Mouse (Mus musculus): ENCODE measurements around the gene Plekhb2. TPM values are rescaled to one million over a fixed set of nuclear protein-coding genes. Genes with fewer than 3 reads are reported as not detected.
A peak's percentile ranks its signal among the peaks of the same experiment; 100 is the strongest.

The Plekhb2 gene
- 0.05 and 0.08 TPM in 2 replicates for polyA plus RNA-seq (2012)

GRCm38 (mm10) chr1:34849745-34850342, at the start of gene Plekhb2:
Plekhb2 (plus strand) TSS chr1:34849976.
- Histone ChIP-seq H3K9me3 (ENCODE audit: control insufficient read depth, low read length) (no peaks in the 10 kb centered on the region), H3K4me1 (ENCODE audit: control insufficient read depth) (peaks cover 28% of the 10 kb centered on the region), H3K27me3 (ENCODE audit: control insufficient read depth) (no peaks in the 10 kb centered on the region), H3K36me3 (ENCODE audit: control insufficient read depth) (no peaks in the 10 kb centered on the region), H3K4me3 (replicated peaks) (peak within 1 kb of the TSS; percentile 71)
- TF ChIP-seq GATA1 (IDR thresholded peaks at IDR 0.05; ENCODE audit: low read length) (no peak), TAL1 (IDR thresholded peaks at IDR 0.05; ENCODE audit: low read length) (no peak)

GRCm38 (mm10) chr1:34801616-34802289, 48.0 kb upstream of the Plekhb2 start:
- Histone ChIP-seq H3K9me3 (ENCODE audit: control insufficient read depth, low read length) (no peaks in the 10 kb centered on the region), H3K27me3 (ENCODE audit: control insufficient read depth) (no peaks in the 10 kb centered on the region), H3K4me1 (ENCODE audit: control insufficient read depth) (peaks cover 26% of the 10 kb centered on the region), H3K4me3 (replicated peaks) (peak overlapping the region; percentile 65), H3K36me3 (ENCODE audit: control insufficient read depth) (no peaks in the 10 kb centered on the region)
- TF ChIP-seq TAL1 (IDR thresholded peaks at IDR 0.05; ENCODE audit: low read length): no peak
- TF ChIP-seq GATA1 (IDR thresholded peaks at IDR 0.05; ENCODE audit: low read length): no peak

GRCm38 (mm10) chr1:34802290-34802642, 47.5 kb upstream of the Plekhb2 start:
- H3K27me3 ChIP-seq (ENCODE audit: control insufficient read depth): no peaks in the 10 kb centered on the region
- peaks cover 26% of the 10 kb centered on the region for H3K4me1 ChIP-seq (ENCODE audit: control insufficient read depth)
- H3K9me3 ChIP-seq (ENCODE audit: control insufficient read depth, low read length): no peaks in the 10 kb centered on the region
- peak overlapping the region; percentile 65 for H3K4me3 ChIP-seq (replicated peaks)
- TF ChIP-seq GATA1 (IDR thresholded peaks at IDR 0.05; ENCODE audit: low read length): no peak
- no peaks in the 10 kb centered on the region; the same call in 1 of the 2 replicates for H3K36me3 ChIP-seq (ENCODE audit: control insufficient read depth)

- H3K36me3 ChIP-seq (ENCODE audit: control insufficient read depth): peaks cover 9% of the 10 kb centered on the region
Observed at GRCm38 (mm10) chr1:34804863-34805262, 44.9 kb upstream of the Plekhb2 start.

GRCm38 (mm10) chr1:34805931-34806520, 43.8 kb upstream of the Plekhb2 start:
- Histone ChIP-seq H3K36me3 (ENCODE audit: control insufficient read depth) (peaks cover 21% of the 10 kb centered on the region), H3K27me3 (ENCODE audit: control insufficient read depth) (no peaks in the 10 kb centered on the region), H3K4me3 (replicated peaks) (no peak overlapping the region), H3K4me1 (ENCODE audit: control insufficient read depth) (peaks cover 22% of the 10 kb centered on the region), H3K9me3 (ENCODE audit: control insufficient read depth, low read length) (no peaks in the 10 kb centered on the region)
- TF ChIP-seq GATA1 (IDR thresholded peaks at IDR 0.05; ENCODE audit: low read length) (no peak), TAL1 (IDR thresholded peaks at IDR 0.05; ENCODE audit: low read length) (no peak)

More at GRCm38 (mm10) chr1:34804863-34805262, 44.9 kb upstream of the Plekhb2 start:
- H3K4me1 ChIP-seq (ENCODE audit: control insufficient read depth): peaks cover 23% of the 10 kb centered on the region
- no peaks in the 10 kb centered on the region for H3K27me3 ChIP-seq (ENCODE audit: control insufficient read depth)
- no peak overlapping the region for H3K4me3 ChIP-seq (replicated peaks)
- no peaks in the 10 kb centered on the region for H3K9me3 ChIP-seq (ENCODE audit: control insufficient read depth, low read length)
- no peak for TF ChIP-seq GATA1 (IDR thresholded peaks at IDR 0.05; ENCODE audit: low read length)
- no peak for TF ChIP-seq TAL1 (IDR thresholded peaks at IDR 0.05; ENCODE audit: low read length)

GRCm38 (mm10) chr1:34808445-34808844, 41.3 kb upstream of the Plekhb2 start:
- Histone ChIP-seq H3K4me1 (ENCODE audit: control insufficient read depth) (peaks cover 6% of the 10 kb centered on the region), H3K4me3 (replicated peaks) (no peak overlapping the region), H3K9me3 (ENCODE audit: control insufficient read depth, low read length) (no peaks in the 10 kb centered on the region), H3K27me3 (ENCODE audit: control insufficient read depth) (no peaks in the 10 kb centered on the region), H3K36me3 (ENCODE audit: control insufficient read depth) (peaks cover 45% of the 10 kb centered on the region)
- TF ChIP-seq TAL1 (IDR thresholded peaks at IDR 0.05; ENCODE audit: low read length) (no peak), GATA1 (IDR thresholded peaks at IDR 0.05; ENCODE audit: low read length) (no peak)

- no peak for TF ChIP-seq GATA1 (IDR thresholded peaks at IDR 0.05; ENCODE audit: low read length)
- TF ChIP-seq TAL1 (IDR thresholded peaks at IDR 0.05; ENCODE audit: low read length): no peak
- Histone ChIP-seq H3K9me3 (ENCODE audit: control insufficient read depth, low read length) (no peaks in the 10 kb centered on the region), H3K36me3 (ENCODE audit: control insufficient read depth) (peaks cover 63% of the 10 kb centered on the region), H3K27me3 (ENCODE audit: control insufficient read depth) (no peaks in the 10 kb centered on the region), H3K4me1 (ENCODE audit: control insufficient read depth) (peaks cover 6% of the 10 kb centered on the region), H3K4me3 (replicated peaks) (no peak overlapping the region)
Observed at GRCm38 (mm10) chr1:34810293-34810692, 39.5 kb upstream of the Plekhb2 start.

- no peaks in the 10 kb centered on the region for H3K9me3 ChIP-seq (ENCODE audit: control insufficient read depth, low read length)
- H3K4me3 ChIP-seq (replicated peaks): no peak overlapping the region
- no peak for TF ChIP-seq GATA1 (IDR thresholded peaks at IDR 0.05; ENCODE audit: low read length)
- no peak for TF ChIP-seq TAL1 (IDR thresholded peaks at IDR 0.05; ENCODE audit: low read length)
- H3K4me1 ChIP-seq (ENCODE audit: control insufficient read depth): peaks cover 4% of the 10 kb centered on the region
- H3K27me3 ChIP-seq (ENCODE audit: control insufficient read depth): no peaks in the 10 kb centered on the region
- H3K36me3 ChIP-seq (ENCODE audit: control insufficient read depth): peaks cover 71% of the 10 kb centered on the region
Observed at GRCm38 (mm10) chr1:34811035-34811434, 38.7 kb upstream of the Plekhb2 start.

- H3K36me3 ChIP-seq (ENCODE audit: control insufficient read depth): peaks cover 76% of the 10 kb centered on the region
- no peak for TF ChIP-seq TAL1 (IDR thresholded peaks at IDR 0.05; ENCODE audit: low read length)
- TF ChIP-seq GATA1 (IDR thresholded peaks at IDR 0.05; ENCODE audit: low read length): no peak
- H3K4me3 ChIP-seq (replicated peaks): no peak overlapping the region
- no peaks in the 10 kb centered on the region for H3K27me3 ChIP-seq (ENCODE audit: control insufficient read depth)
- no peaks in the 10 kb centered on the region for H3K9me3 ChIP-seq (ENCODE audit: control insufficient read depth, low read length)
- H3K4me1 ChIP-seq (ENCODE audit: control insufficient read depth): no peaks in the 10 kb centered on the region; the same call in 1 of the 2 replicates
Observed at GRCm38 (mm10) chr1:34811581-34811980, 38.2 kb upstream of the Plekhb2 start.

All from erythroblast, embryonic 14.5 days (primary cell).